Mouse (Mus musculus) kidney, postnatal 36 days (tissue): ENCODE data around the gene Fam90a1b.
"Not testable (repeated sequence)": the region's sequence is repeated elsewhere in the genome, so short reads cannot be mapped to it uniquely, and the experiment has no call there.

ENCODE experiments used
- DNase-seq, 2 experiments: peaks; one replicate each; pipeline ENCODE4 v3.0.0; 2021 to 2022; ENCODE audit warnings: mixed read lengths in 2 of 2

The Fam90a1b gene

DNA sequence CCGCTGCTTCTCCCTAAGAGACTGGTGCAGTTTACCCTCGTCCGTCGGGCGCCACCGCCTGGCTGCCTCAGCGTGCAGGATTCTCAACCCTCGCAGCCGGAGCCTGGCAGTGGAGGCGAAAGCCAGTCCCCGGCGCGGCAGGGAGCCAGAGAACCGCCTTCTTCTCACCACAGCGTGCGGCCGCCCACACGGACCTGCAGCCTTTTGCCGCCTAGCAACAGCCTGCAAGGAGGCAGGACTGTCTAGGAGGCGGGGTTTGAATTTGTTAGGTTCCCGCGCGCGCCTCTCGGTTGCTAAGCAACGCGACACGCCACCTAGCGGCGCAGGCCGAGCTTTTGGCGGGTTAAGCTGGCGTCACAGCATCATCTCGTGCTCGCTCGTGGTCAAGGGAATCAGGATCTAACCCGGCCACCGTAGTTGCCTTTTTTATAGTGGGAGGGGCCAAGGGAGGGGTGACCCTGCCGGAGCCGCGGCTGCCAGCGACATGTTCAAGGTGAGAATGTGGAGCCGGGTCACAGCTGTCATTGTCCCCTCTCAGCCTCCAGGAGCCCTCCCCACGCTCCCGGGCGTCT is at the start of gene Fam90a1b, which contains the start of gene Apoo:
Gene Fam90a1b, minus strand, starts transcription at position 108 of the 572 bp plus-strand sequence.
Gene Apoo, plus strand, starts transcription at position 448 of the 572 bp plus-strand sequence.
- DNase-seq: peak; percentile 96 to 98

GRCm38 (mm10) chrX:94408975-94409374 is 42.4 kb upstream of the Fam90a1b start:
- DNase-seq: peak; percentile 17 to 25

DNA sequence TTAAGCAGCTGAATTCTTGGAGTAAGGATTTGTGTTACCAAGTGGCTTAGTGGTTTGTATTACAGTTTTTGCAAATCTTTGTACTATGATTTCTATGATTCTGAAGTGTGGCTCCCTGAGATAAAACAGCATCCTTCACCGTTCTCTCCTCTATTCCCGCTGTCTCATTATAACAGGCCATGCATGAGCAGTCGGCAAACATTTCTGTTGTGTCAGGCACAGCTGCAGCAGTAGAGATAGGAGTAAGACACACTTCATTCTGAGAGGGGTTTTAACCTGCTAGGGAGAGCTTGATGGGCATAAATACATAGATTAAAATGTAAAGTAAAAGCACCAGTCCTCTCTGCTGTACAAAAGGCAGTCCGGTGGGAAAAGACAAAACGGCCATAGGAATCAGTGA is 12.2 kb upstream of the Fam90a1b start:
- no peak for DNase-seq

DNA sequence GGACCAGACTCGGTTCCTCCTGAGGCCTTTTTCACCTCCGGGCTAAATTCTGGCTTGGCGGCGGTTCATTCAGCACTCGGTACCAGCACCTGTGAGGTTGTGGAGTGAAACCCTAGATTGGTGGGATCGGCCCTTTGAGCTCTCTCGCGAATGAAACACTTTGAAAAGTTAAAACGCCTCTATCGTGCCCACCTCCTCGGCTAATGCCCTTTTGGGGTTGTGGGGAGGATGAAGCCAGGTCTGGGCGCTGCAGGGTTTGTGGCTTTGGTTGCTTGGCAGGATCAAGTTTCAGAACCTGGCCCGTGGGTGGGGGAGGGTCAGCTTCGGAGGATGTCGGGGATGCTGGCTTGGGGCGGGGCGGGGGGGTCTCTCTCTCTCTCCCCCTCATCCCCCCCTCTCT is 671 bp upstream of the Fam90a1b start:
- peak; percentile 8 to 58 for DNase-seq

GRCm38 (mm10) chrX:94366029-94366428 is 548 bp downstream of the Fam90a1b start:
- DNase-seq: peak in 1 of 2 experiments; percentile 7

DNA sequence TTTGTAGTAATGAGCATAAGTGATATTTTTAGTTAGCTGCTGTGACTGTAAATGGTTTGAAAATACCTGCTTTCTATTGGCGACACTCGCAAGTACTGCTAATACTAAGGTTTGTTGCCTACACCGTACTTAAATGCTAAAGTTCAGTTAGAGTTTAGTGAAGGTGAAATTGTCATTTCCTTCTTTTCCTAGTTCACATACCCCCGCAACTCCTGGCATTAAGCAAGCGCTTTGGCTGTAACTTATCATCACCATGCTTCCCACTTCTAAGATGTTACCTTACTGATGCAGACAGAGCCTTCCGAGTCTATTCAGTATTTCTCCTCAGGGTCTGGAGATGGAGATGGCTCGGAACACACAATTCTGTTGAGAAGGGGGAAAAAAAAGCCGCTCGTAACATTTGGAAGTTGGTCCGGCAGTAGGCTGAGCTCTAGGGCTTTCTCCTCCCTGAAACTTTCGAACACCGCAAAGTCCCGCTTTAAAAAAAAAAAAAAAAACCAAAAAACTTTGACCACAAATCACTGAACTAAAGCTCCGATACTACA is 1.1 kb downstream of the Fam90a1b start:
- no peak for DNase-seq

DNA sequence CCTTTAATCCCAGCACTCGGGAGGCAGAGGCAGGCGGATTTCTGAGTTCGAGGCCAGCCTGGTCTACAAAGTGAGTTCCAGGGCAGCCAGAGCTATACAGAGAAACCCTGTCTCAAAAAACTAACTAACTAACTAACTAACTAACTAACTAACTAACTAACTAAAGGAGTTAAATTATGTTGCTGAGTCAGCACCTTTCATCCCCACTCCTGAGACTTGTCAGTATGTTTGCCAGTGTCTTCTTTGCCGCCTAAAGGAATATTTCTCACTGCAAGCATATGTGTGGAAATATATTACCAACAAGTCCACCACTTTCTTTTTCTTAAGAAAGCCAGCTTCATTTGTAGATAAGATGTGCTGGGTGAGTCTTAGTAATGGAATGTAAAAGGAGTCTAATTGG is 22.9 kb downstream of the Fam90a1b start:
- not testable (repeated sequence) for DNase-seq

- no peak for DNase-seq
Measured at GRCm38 (mm10) chrX:94321036-94321902, 45.3 kb downstream of the Fam90a1b start.
